Mouse (Mus musculus): Measurements from ENCODE around the gene Cln3.

GRCm38 (mm10) chr7:126545631-126546030, 40.0 kb downstream of the Cln3 start:
- TF ChIP-seq POLR2A (IDR thresholded peaks at IDR 0.05; ENCODE audit: low read depth, low read length) (no peak), SIN3A (IDR thresholded peaks at IDR 0.05; ENCODE audit: low read length) (no peak), TBP (conservative IDR thresholded peaks at IDR 0.05; ENCODE audit: low read depth, low read length) (no peak)
